Mouse (Mus musculus): ENCODE data around the gene Zbtb21. TPM values are rescaled to one million over a fixed set of nuclear protein-coding genes. Genes with fewer than 3 reads are reported as not detected.

Gene Zbtb21
- total RNA-seq, 4 experiments from 2014 or later, result 28.3 to 48.0 (median 36.4) TPM

Other genes starting within 250 kb of the Zbtb21 start
- 1 to 10 TPM; 2.0 to 2.5 (median 2.2) TPM for gene Ripk4, start 198.8 kb downstream of the Zbtb21 start, total RNA-seq (2022)
- 10 to 100 TPM in 3 of 4 experiments, 1 to 10 TPM in 1; 8.8 to 17.4 (median 16.7) TPM for gene Prdm15, start 110.8 kb downstream of the Zbtb21 start, total RNA-seq (2022)
- 10 to 100 TPM; 15.2 to 23.5 (median 20.8) TPM for gene C2cd2, start within 50 bp of the Zbtb21 start, total RNA-seq (2022)
- 10 to 100 TPM; 44.5 to 64.9 (median 50.7) TPM for gene B230307C23Rik, start 34.7 kb upstream of the Zbtb21 start, total RNA-seq (2022)
- 10 to 100 TPM in 1 of 4 experiments, 1 to 10 TPM in 3; 7.7 to 13.7 (median 9.3) TPM for gene A630089N07Rik, start 119.8 kb upstream of the Zbtb21 start, total RNA-seq (2022)